Mouse (Mus musculus): ENCODE measurements at regions not wholly inside any gene's neighbourhood (a gene's known extent, or its start where the extent isn't known, plus 50 kb on each side); places are given as distances from the start of the nearest gene placed in this dataset.

DNA sequence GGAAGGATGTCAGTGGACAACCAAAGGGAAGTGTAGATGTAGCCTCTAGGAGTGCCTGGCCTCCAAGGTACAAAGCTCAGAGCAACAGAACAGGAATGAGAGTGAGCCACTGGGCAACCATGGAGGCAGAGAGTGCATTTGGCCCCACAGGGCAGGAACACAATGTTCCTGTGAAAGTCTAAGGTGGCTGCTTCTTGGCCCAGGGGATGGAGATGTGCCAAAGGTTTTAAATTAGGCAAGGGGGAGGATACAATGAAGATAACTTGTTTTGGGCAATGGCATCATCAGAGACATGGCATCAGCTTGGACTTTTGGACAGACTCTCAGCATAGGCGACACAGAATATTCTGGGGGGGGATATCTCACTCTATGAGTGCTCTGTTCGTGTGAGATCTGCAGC, 160.3 kb downstream of the En1 start:
- TF ChIP-seq MYOD1 (IDR thresholded peaks at IDR 0.05; ENCODE audit: control insufficient read depth, insufficient read length, low read depth) = no peak
- no peak for TF ChIP-seq MYOG (IDR thresholded peaks at IDR 0.05; ENCODE audit: control insufficient read depth, extremely low read depth, insufficient read length)
- no peak for TF ChIP-seq CTCF (IDR thresholded peaks at IDR 0.05; ENCODE audit: control insufficient read depth, insufficient read depth, insufficient read length)
- no peak for TF ChIP-seq CEBPB (IDR thresholded peaks at IDR 0.05; ENCODE audit: low read depth)
- TF ChIP-seq MAX (IDR thresholded peaks at IDR 0.05) = no peak
- TF ChIP-seq USF1 (IDR thresholded peaks at IDR 0.05; ENCODE audit: low read depth) = no peak
- TF ChIP-seq FOSL1 (IDR thresholded peaks at IDR 0.05; ENCODE audit: insufficient read depth, low read length, poor library complexity, severe bottlenecking) = no peak
- no peaks in the 10 kb centered on the region for H3K79me2 ChIP-seq (ENCODE audit: control insufficient read depth, insufficient read depth)
- H3ac ChIP-seq (ENCODE audit: control insufficient read depth, insufficient read length, low read depth) = no peak overlapping the region
- H3K4me3 ChIP-seq (ENCODE audit: insufficient read depth, poor library complexity, severe bottlenecking) = no peak overlapping the region
- no peaks in the 10 kb centered on the region for H3K27me3 ChIP-seq (ENCODE audit: control insufficient read depth, insufficient read depth, insufficient read length)
- no peaks in the 10 kb centered on the region for H3K36me3 ChIP-seq (ENCODE audit: control insufficient read depth, insufficient read depth)
- no peaks in the 10 kb centered on the region for H3K79me3 ChIP-seq (ENCODE audit: low read depth)

DNA sequence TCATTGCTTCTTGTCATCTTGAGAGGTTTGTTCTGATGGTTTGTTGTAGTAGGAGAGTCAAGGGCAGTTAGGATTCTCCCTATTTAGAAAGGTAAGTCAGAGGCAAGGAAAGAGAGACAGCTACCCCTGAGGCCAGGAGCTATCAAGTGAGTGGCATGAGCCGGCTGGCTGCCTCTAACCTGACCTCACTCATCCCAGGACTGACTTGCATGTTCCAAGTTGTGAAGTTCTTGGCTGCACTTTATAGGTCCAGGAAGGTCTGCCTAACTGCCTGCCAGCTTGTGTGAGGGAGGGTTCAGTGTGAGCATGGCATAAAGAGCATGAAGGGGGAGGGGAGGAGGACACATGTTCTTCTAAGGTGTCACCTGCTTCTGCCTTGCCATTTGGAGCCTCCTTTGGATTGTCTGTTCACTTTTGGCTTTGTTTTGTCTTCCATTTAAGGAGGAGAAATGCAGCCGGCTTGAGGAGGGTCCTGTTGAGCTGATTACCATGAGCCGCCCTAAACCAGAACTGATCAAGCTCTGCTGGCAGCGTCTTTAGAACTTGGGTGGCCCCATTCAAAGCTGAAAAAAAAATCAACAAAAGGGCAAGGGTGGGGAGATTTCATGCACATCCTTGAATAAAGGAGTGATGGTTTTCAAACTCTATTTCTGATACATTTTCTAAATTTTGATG, 160.8 kb downstream of the En1 start:
- Histone ChIP-seq H3K27me3 (ENCODE audit: control insufficient read depth, insufficient read depth, insufficient read length) (no peaks in the 10 kb centered on the region), H3K79me2 (ENCODE audit: control insufficient read depth, insufficient read depth) (no peaks in the 10 kb centered on the region), H3K4me3 (ENCODE audit: insufficient read depth, poor library complexity, severe bottlenecking) (no peak overlapping the region), H3ac (ENCODE audit: control insufficient read depth, insufficient read length, low read depth) (no peak overlapping the region), H3K36me3 (ENCODE audit: control insufficient read depth, insufficient read depth) (no peaks in the 10 kb centered on the region), H3K79me3 (ENCODE audit: low read depth) (no peaks in the 10 kb centered on the region)
- TF ChIP-seq USF1 (IDR thresholded peaks at IDR 0.05; ENCODE audit: low read depth) = no peak
- TF ChIP-seq MAX (IDR thresholded peaks at IDR 0.05) = no peak
- TF ChIP-seq MYOG (IDR thresholded peaks at IDR 0.05; ENCODE audit: control insufficient read depth, extremely low read depth, insufficient read length) = no peak
- TF ChIP-seq CTCF (IDR thresholded peaks at IDR 0.05; ENCODE audit: control insufficient read depth, insufficient read depth, insufficient read length) = no peak
- no peak for TF ChIP-seq FOSL1 (IDR thresholded peaks at IDR 0.05; ENCODE audit: insufficient read depth, low read length, poor library complexity, severe bottlenecking)
- TF ChIP-seq MYOD1 (IDR thresholded peaks at IDR 0.05; ENCODE audit: control insufficient read depth, insufficient read length, low read depth) = no peak
- TF ChIP-seq CEBPB (IDR thresholded peaks at IDR 0.05; ENCODE audit: low read depth) = no peak

DNA sequence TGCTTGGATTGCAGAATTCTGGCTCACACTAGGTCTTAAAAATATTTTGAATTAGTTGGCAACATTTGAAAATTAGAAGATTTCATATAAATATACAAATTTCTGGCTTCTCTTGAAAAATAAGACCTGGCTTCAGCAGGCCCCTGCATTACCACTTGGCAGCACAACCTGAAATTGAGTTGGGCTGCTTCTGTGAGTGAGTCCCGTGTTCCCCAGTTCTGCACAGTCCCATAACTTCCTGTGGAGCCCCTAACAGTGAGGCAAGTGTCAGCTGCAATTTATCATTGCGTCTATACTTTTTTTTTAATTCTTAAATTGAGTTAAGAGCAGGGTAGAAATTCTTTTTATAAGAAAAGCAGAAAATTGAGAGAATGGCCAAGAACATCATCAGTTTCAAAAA, 164.8 kb downstream of the En1 start:
- H3K79me2 ChIP-seq (ENCODE audit: control insufficient read depth, insufficient read depth) = no peaks in the 10 kb centered on the region
- H3ac ChIP-seq (ENCODE audit: control insufficient read depth, insufficient read length, low read depth) = no peak overlapping the region
- H3K79me3 ChIP-seq (ENCODE audit: low read depth) = no peaks in the 10 kb centered on the region
- H3K4me3 ChIP-seq (ENCODE audit: insufficient read depth, poor library complexity, severe bottlenecking) = no peak overlapping the region
- no peaks in the 10 kb centered on the region for H3K27me3 ChIP-seq (ENCODE audit: control insufficient read depth, insufficient read depth, insufficient read length)
- H3K36me3 ChIP-seq (ENCODE audit: control insufficient read depth, insufficient read depth) = no peaks in the 10 kb centered on the region
- TF ChIP-seq MYOD1 (IDR thresholded peaks at IDR 0.05; ENCODE audit: control insufficient read depth, insufficient read length, low read depth) (no peak), MAX (IDR thresholded peaks at IDR 0.05) (no peak), USF1 (IDR thresholded peaks at IDR 0.05; ENCODE audit: low read depth) (no peak), CEBPB (IDR thresholded peaks at IDR 0.05; ENCODE audit: low read depth) (no peak), MYOG (IDR thresholded peaks at IDR 0.05; ENCODE audit: control insufficient read depth, extremely low read depth, insufficient read length) (no peak), CTCF (IDR thresholded peaks at IDR 0.05; ENCODE audit: control insufficient read depth, insufficient read depth, insufficient read length) (no peak), FOSL1 (IDR thresholded peaks at IDR 0.05; ENCODE audit: insufficient read depth, low read length, poor library complexity, severe bottlenecking) (no peak)

DNA sequence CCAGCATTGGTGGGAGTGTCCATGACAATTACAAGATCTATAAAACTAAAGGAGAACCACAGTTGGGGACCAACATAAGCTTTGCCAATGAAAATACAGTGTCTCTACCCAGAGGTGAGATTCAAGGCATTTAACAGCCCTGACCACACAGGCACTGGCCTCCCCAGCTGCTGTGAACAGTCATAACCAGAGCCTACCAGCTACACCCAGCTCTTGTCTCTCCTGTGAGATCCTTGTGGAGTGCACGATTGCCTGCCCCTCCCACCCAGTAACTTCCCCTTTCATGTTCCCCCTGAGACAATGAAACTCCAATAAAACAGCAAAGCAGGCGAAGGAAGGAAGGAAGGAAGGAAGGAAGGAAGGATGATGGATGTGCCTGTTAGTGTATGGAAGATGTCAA, 169.1 kb downstream of the En1 start:
- Histone ChIP-seq H3ac (ENCODE audit: control insufficient read depth, insufficient read length, low read depth) (no peak overlapping the region), H3K79me2 (ENCODE audit: control insufficient read depth, insufficient read depth) (no peaks in the 10 kb centered on the region), H3K36me3 (ENCODE audit: control insufficient read depth, insufficient read depth) (no peaks in the 10 kb centered on the region), H3K4me3 (ENCODE audit: insufficient read depth, poor library complexity, severe bottlenecking) (no peak overlapping the region), H3K27me3 (ENCODE audit: control insufficient read depth, insufficient read depth, insufficient read length) (no peaks in the 10 kb centered on the region), H3K79me3 (ENCODE audit: low read depth) (no peaks in the 10 kb centered on the region)
- no peak for TF ChIP-seq CEBPB (IDR thresholded peaks at IDR 0.05; ENCODE audit: low read depth)
- no peak for TF ChIP-seq MYOD1 (IDR thresholded peaks at IDR 0.05; ENCODE audit: control insufficient read depth, insufficient read length, low read depth)
- no peak for TF ChIP-seq MYOG (IDR thresholded peaks at IDR 0.05; ENCODE audit: control insufficient read depth, extremely low read depth, insufficient read length)

DNA sequence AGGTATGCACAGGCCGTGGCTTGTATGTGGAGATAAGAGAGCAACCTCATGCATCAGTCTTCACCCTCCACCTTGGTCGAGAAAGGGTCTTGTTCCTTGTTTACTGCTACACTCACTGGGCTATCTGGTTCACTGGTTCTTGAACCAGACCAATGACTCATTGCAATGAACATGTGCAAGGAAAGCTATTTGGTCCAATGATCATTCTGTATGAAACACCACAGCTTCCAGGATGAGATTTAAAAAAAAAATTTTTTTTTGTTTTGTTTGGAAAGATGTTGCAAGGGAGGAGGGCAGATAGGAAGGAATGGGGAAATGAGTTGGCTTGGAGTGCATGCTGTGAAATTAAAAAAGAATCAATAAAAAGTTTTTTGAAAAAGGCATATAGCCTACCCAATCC, 174.7 kb downstream of the En1 start:
- Histone ChIP-seq H3ac (ENCODE audit: control insufficient read depth, insufficient read length, low read depth) (no peak overlapping the region), H3K79me2 (ENCODE audit: control insufficient read depth, insufficient read depth) (no peaks in the 10 kb centered on the region), H3K27me3 (ENCODE audit: control insufficient read depth, insufficient read depth, insufficient read length) (no peaks in the 10 kb centered on the region), H3K4me3 (ENCODE audit: insufficient read depth, poor library complexity, severe bottlenecking) (no peak overlapping the region), H3K36me3 (ENCODE audit: control insufficient read depth, insufficient read depth) (no peaks in the 10 kb centered on the region), H3K79me3 (ENCODE audit: low read depth) (no peaks in the 10 kb centered on the region)
- TF ChIP-seq CTCF (IDR thresholded peaks at IDR 0.05; ENCODE audit: control insufficient read depth, insufficient read depth, insufficient read length) (no peak), MAX (IDR thresholded peaks at IDR 0.05) (no peak), FOSL1 (IDR thresholded peaks at IDR 0.05; ENCODE audit: insufficient read depth, low read length, poor library complexity, severe bottlenecking) (no peak), CEBPB (IDR thresholded peaks at IDR 0.05; ENCODE audit: low read depth) (no peak), MYOD1 (IDR thresholded peaks at IDR 0.05; ENCODE audit: control insufficient read depth, insufficient read length, low read depth) (no peak), USF1 (IDR thresholded peaks at IDR 0.05; ENCODE audit: low read depth) (no peak), MYOG (IDR thresholded peaks at IDR 0.05; ENCODE audit: control insufficient read depth, extremely low read depth, insufficient read length) (no peak)

DNA sequence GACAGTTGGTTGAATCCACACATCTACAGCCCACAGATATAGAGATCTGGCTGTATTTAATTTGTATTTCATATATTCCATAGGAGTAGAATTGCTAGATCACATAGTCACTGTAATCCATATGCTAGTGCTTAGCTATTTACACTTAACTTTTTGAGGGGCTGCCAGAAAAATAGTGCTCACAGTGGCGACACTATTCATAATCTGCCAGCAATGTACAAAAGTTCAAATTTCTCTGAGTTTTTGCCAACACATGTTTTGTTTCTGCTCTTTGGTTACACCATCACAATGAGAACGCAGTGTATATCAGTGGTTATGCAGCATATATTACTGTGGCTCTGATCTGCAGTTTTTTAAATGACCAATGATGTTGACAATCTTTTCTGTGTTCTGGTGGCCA, 175.2 kb downstream of the En1 start:
- Histone ChIP-seq H3K4me3 (ENCODE audit: insufficient read depth, poor library complexity, severe bottlenecking) (no peak overlapping the region), H3ac (ENCODE audit: control insufficient read depth, insufficient read length, low read depth) (no peak overlapping the region), H3K79me2 (ENCODE audit: control insufficient read depth, insufficient read depth) (no peaks in the 10 kb centered on the region), H3K27me3 (ENCODE audit: control insufficient read depth, insufficient read depth, insufficient read length) (no peaks in the 10 kb centered on the region), H3K79me3 (ENCODE audit: low read depth) (no peaks in the 10 kb centered on the region), H3K36me3 (ENCODE audit: control insufficient read depth, insufficient read depth) (no peaks in the 10 kb centered on the region)
- TF ChIP-seq CTCF (IDR thresholded peaks at IDR 0.05; ENCODE audit: control insufficient read depth, insufficient read depth, insufficient read length) (no peak), CEBPB (IDR thresholded peaks at IDR 0.05; ENCODE audit: low read depth) (no peak), MAX (IDR thresholded peaks at IDR 0.05) (no peak), MYOD1 (IDR thresholded peaks at IDR 0.05; ENCODE audit: control insufficient read depth, insufficient read length, low read depth) (no peak), FOSL1 (IDR thresholded peaks at IDR 0.05; ENCODE audit: insufficient read depth, low read length, poor library complexity, severe bottlenecking) (no peak), USF1 (IDR thresholded peaks at IDR 0.05; ENCODE audit: low read depth) (no peak), MYOG (IDR thresholded peaks at IDR 0.05; ENCODE audit: control insufficient read depth, extremely low read depth, insufficient read length) (no peak)
